Mouse (Mus musculus) cerebellum, adult 9-11 months (tissue): ENCODE results near the gene Rpl29.
A peak's percentile ranks its signal among the peaks of the same experiment; 100 is the strongest.

ENCODE experiments used
- DNase-seq: peaks from one replicate; pipeline ENCODE4 v3.0.0; 2022

Rpl29 gene

DNA sequence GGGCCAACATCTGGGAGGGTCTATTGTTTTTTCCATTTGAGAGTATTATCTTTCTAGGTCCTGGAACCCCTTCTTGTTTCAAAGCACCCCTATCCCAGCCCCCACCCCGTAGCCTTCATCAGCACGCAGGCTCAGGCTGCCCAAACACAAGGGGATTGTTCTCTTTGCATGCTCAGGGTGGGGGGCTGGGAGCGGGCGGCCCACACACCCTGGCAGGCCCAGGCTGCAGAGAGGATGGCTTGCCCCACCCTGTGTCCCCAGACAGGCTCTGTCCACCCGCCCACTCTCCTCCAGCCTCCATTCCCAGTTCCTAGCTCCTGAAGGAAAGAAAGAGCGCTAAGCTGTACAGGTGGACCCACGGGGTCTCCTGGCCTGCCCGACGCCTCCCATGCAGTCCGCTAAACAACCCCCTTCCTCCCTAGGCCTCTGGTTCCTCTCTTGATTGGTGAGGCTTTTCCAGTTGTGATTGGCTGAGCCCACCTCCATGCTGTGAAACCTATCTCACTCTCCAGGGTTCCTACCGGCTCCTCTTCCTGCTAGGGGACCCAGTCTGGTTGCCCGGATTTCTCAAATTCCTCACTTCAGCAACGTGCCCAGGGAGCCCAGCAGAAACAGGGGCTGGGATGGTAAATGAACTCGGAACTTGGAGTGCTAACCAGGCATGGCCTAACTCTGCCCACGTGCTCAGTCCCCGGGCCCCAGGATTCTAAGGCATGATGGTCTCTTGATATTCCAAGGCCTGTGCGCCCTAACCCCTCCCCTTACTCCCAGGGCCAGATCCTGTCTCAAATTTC lies 25.8 kb downstream of the Rpl29 start:
- peak; percentile 64 for DNase-seq

DNA sequence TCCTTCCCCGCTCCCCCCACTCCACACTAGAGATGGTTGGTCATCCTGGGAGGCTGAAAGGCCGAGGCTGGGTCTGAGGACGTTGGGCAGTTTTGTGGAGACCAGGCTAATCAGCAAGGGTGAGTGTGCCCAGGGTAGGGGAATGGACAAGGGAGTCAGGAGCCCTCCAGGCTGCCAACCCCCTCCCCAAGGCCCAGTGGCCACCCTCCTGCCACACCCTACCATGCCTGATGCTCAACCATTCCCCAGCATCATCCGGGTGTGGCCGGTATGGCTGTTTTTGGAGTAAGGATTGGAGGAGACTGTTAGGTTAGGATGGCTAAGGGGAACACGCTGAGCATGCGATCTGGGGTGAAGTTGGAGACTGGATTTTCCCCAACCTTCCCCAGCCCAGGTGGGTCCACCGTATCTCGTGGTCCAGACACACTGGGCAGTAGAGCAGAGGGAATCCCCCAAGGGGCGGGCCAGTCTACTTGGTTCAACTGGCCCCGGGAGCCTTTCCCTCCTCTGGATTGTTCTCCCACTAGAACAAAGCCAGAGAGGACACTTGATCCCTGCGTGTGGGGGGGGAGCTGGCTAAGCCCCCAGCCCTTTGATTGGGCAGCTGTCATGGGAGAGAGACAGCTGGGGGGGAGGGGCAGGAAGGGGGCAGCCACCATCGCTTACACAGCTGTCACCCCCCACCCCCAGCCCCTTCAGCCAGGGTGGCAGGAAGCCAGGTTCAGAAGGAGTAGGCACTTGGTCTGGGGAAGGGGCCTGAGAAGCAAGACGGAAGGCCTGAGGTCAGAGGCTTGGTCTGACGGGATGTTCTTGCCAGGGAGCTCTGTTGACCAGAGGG lies 27.3 kb downstream of the Rpl29 start:
- DNase-seq, result peak; percentile 74

DNA sequence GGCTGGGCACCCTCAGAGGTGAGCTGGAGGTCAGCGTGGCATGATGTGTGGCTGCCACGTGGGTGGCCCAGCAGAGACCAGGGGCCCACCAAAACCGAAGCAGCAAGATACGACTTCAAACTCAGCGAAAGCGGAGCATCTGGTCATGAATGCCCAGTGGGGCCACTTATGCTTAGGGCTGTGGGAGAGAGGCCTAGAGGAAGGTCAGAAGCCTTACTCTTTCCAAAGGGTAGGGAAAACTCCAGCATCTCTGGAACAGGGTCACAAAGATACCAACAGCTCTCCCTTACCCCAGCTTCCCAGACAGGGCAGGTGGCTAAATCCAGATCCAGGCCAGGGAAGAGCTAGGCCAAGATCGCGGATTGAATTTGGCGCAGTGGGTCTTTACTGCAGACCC lies 27.9 kb downstream of the Rpl29 start:
- DNase-seq, result no peak

DNA sequence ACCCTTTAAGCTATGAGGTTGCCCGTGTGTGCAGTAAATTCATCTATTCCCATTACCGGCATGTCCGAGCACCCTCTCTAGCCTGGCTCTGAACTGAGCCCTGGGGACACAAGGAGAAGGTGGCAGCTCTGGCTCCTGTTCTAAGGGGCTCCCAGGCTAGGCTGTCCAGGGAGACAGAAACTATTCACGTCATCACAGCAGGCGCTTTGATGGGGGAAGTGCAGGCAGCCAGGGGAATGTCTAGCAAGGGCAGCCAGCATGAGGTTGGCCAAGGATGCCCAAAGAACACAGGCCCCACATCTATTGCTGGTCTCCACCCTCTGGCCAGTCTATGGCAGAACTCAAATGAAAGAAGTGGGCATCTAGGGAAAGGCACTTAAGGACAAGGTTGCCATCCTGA lies 28.7 kb downstream of the Rpl29 start:
- peak; percentile 68 for DNase-seq

DNA sequence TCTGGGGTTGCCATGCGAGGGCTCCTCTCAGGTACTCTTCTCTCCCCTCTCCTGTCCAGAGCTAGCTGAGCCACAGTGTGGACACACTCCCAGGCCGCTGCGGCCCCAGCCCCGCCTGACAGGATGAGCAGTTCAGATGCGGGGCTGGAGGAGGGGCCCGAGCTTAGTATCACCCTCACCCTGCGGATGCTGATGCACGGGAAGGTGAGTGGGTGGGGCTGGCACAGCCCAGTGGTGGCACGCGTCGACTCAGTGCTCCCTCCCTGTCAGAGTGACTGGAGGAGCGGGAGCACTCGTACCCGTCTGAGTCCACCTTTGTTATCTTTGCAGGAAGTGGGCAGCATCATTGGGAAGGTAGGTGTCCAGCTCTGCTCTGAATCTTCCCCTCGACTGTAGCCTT lies 30.7 kb downstream of the Rpl29 start:
- DNase-seq, result peak; percentile 79

DNA sequence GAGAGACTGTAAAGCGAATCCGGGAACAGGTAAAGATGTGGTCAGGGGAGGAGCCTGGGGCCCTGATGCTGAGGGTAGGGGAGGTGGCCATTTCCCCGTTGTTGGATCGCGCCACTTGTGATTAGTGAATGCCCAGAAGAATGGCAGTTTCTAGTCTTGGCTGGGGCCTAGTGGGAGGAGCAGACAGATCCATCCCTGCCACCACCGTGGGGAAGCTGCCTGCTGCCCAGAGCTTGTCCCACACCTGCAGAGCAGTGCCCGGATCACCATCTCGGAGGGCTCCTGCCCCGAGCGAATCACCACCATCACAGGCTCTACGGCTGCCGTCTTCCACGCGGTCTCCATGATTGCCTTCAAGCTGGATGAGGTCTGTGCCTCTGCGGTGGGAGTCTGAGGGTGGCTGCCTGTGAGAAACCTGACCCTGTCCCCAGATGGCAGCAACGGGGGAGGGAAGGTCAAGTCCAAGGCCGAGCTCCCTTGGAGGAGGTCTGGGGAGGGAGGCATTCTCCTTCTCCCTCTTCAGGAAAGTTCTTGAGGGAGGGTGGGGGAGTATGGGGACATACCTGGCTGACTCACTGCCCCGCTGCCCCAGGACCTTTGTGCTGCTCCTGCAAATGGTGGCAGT lies 31.3 kb downstream of the Rpl29 start:
- DNase-seq, result peak; percentile 89

DNA sequence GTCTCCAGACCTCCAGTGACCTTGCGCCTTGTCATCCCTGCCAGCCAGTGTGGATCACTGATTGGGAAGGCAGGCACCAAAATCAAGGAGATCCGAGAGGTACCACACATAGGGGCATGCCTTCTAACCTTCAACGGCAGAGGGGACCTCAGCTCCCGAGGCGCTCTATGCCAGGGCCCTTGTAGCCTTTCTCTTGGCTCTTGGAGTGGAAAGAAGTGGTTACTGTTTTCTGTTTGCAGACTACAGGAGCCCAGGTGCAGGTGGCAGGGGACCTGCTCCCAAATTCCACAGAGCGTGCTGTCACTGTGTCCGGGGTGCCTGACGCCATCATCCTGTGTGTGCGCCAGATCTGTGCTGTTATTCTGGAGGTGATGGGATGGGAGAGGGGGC lies 31.8 kb downstream of the Rpl29 start:
- DNase-seq, result peak; percentile 71

DNA sequence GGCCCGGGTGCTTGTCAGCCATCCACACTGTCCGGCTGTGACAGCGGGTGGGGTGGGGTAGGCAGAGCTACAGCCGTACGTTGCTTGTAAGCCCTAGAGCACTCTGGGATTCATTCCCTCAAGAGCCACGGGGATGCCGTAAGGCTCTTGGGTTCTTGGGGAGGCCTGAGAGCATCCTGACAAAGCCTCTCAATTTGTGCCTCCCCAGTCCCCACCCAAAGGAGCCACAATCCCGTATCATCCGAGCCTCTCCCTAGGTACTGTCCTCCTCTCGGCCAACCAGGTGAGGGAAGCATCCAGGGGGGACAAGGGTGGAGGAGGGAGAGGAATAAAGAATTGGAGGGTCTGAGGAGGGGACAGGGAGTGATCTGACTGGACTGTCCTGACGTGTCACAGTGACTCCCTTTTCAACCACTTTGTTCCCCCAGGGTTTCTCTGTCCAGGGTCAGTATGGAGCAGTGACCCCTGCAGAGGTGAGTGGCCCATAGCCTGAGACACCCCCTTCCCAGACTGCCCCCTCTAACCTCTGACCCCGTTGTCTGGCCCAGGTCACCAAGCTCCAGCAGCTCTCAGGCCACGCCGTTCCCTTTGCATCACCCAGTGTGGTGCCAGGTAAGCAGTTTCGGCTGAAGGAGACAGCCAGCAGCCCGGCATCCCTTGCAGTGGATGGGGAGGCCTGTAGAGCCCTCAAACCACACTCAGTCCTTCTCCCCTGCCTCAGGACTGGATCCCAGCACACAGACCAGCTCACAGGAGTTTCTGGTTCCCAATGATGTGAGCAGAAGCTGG lies 32.6 kb downstream of the Rpl29 start:
- peak; percentile 80 for DNase-seq

DNA sequence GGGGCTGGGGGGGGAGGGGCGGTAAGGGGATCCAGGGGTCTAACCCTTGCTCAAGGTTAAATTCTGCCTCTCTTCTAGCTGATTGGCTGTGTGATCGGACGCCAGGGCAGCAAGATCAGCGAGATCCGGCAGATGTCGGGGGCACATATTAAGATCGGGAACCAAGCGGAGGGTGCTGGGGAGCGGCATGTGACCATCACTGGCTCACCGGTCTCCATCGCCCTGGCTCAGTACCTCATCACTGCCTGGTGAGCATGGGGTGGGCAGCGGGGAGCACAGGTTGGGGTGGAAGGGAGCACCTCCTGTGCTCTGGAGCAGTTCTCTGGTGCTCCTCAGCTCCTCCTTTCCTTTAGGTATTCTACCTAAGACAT lies 33.2 kb downstream of the Rpl29 start:
- peak; percentile 74 for DNase-seq

DNA sequence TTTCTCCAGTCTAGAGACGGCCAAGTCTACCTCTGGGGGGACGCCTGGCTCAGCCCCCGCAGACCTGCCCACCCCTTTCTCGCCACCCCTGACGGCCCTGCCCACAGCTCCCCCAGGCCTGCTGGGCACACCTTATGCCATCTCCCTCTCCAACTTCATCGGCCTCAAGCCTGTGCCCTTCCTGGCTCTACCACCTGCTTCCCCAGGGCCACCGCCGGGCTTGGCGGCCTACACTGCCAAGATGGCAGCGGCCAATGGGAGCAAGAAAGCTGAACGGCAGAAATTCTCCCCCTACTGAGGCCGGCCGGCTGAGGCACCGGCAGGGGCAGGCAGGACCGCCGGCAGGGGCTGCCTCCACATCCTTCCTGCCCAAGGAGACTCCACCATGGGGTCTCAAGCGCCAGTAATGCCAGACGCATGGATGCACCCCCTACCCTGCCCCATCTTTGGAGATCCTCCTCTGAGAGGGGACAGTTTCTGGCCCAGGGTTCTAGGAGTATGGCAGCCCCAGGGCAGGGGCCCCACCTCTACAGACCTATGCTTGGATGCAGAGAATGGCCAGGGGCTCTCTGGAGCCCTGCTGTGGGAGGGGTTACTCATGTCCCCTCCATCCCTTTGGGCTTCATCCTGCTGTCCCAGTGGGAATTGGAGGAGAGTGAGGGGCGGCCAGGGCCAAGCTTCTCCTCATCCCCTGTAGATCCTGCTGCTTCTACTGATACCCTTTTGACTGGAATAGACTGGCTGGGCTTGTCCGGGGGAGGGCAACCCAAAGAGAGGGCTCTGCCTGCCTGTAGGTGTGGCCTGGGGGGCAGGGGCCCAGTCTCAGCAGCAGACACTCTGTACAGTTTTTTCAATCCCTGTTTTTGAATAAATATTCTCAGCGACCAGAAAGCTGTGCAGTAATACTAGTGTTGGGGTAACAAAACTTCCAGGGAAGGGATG lies 34.1 kb downstream of the Rpl29 start:
- peak; percentile 95 for DNase-seq

DNA sequence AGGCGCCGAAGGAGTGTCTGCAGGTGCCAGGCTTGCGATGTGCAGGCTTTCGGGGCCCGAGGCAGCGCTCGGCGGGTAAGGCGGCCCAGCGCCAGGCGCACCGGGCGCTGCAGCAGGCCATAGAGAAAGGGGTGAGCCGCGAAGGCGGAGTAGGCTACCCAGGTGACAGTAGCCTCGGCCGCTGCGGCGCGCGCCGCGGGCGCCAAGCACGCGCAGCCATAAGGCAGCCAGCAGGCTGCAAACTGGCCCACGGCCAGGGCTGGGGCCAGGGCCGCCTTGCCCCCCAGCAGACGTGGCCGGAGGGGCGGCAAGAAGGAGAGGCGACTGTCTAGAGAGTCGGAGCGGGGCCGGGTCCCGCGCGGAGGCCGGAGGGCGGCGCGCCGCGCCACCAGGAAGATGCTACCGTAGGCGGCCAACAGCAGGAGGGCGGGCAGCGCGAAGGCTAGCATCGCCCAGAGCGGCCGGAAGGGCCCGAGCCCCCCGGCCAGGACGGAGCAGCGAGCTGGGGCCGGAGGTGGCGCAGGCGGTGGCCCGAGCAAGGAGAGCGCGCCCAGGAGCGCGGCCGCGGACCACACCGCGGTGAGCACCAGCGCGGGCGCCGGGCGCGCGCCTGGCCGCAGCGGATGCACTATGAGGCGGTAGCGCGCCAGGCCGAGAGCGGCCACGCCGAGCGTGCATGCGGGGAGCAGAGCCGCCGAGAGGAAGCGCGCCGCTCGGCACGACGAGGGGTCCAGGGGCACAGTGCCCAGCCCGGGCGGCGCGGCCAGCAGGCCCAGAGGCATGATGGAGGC lies 35.7 kb downstream of the Rpl29 start:
- peak; percentile 94 for DNase-seq

DNA sequence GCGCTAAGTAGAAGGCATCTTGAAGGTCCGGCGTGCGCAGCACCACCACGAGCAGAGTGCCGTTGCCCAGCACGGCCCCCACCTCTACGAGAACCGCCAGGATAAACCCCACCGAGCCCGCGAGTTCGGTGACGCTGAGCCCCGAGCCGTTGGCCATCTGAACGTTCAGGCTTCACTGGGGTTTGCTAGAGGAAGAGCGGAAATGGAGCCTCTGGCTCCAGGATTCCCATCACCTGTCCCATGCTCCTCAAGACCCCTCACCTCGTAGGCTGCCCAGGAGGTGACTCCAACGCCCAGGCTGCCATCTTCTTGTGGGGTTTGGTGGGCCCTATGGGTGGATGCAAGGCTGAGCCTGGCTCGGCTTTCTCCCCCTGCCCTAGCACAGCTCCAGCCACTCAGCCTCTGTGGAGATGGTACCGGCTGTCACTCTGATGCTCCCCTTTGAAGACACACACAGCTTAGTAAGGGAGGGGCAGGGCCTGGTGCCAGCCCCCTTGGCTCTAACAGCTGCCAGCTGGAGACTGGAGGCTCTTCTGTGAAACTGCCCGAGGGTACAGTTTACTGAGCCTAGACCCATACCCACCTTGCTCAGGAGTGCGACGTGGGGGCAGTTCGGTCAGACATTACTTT lies 36.4 kb downstream of the Rpl29 start, which contains the start of gene Gpr62:
Gene Gpr62 (minus strand): TSS at position 368 of the 630 bp plus-strand sequence.
- DNase-seq, result peak; percentile 91

DNA sequence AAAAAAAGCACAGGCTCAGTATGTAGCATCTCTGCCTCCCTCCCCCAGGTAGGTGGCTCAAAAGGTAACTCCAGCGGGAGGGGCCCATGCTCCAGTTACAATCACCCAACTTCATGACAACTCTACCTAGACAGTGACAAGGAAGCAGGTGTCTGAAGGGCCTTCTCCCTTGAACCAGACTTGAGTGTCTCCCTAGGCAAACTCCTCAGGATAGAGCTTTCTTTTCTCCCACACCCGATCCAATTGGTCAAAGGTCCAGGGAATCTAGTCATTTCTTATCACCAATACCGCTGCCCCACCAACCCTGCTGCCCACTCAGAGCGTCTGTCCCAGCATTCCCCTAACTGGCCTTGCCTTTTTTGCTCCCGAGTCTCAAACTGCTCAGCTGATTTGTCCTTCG lies 37.5 kb downstream of the Rpl29 start:
- DNase-seq, result peak; percentile 50

DNA sequence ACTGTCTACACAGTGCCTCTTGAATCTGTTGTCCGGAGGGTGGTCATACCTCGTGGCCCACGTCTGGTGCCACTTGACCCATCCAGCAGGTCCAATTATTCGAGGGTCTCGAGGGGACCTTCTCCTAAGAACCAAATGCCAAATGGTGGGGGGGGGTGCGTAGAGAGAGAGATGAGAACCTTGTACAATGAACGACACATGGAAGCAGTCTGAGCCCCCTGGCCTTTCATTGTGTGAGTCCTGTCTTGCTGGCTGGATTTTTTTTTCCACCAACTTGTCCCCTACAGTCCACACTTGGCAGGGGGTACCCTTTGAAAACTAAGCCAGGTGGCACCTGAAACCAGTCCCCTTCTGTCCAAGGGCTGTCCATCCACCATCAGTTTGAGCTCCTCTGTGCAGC lies 38.5 kb downstream of the Rpl29 start:
- peak; percentile 38 for DNase-seq

DNA sequence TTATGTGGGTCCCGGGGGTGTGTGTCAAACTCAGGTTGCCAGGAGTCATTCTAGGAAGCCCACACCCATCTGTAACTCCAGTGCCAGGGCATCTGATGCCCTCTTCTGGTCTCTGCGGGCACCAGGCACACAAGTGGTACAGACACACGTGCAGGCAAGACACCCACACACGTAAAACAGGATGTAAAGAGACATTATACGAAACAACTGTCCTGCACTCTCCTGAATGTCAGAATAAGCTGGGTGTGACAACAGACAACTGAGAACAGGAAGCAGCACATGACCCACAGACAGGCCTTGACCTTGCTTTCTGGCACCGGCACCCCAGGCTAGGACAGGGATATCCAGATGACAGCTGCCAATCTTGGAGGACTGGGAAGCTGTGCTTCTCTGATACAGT lies 40.1 kb downstream of the Rpl29 start:
- peak; percentile 53 for DNase-seq

DNA sequence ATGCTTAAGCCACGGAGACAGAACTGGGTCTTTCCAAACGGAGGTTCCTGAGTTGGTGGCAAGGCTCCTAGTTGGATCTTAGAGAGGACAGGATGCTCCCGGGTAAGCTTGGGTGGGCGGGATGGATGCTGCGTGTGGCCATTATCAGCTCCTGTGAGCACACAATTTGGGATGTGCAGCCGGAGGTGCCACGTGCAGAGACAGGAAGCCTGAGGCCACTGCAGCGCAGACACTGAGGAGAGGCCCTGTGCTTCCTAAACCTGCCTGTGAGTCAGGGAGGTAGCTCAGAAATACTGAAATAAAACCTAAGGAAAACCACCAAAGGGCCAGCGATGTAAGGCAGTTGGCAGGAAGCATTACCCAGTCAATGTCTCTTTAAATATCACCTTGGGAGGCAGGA lies 40.5 kb downstream of the Rpl29 start:
- peak; percentile 36 for DNase-seq

DNA sequence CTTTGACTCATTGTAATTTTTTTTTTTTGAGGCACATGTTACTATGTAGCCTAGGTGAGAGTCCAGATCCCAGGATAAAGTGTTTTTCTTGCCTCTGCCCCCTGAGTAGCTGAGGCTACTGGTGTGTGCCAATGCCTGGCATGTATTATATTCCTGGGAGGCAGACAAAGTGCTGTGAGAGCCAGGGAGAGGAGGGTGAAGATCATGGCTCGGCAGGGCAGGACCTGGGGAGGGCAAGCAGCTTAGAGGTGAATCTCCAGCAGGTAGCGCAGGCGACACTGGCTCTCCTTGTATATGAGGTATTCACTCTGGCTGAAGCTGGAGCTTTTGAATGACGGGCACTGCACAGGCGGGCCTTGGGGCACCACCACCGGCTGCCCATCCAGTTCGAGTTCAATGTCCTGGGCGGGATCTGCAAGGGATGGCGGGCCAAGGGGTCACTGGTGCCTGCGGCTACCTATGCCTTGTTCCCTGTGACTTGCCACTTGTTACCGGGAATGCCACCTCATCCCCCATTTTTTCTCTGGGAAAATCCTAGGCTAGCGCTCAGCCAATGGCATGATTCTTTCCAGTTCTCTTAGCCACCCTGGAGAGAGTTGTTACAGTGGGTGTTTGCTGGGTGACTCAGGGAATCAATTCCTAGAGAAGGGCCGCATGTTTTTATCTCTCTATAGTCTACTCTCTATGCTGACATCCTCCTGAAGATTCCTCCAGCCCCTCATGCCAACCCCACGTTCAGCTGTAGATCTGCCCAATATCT lies 41.9 kb downstream of the Rpl29 start:
- peak; percentile 45 for DNase-seq

DNA sequence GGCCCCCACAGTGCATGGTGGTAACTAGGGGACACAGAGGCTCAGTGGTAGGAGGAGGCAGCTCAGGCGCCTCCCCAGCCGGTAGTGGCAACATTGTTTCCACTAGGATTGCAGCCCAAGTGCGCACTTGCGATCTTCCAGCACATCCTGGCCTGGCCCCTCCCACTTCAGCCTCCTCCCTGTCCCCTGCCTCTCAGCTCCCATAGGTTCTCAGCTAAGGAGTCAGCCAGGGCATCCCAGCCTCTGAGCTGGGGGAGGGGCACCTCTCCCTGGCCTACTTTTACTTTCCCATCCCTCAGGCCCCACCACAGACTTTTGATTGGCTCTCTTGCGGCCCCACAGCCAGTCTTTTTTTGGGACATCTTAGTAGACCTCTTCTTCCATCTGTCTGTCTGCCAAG lies 42.6 kb downstream of the Rpl29 start:
- DNase-seq, result peak; percentile 73

DNA sequence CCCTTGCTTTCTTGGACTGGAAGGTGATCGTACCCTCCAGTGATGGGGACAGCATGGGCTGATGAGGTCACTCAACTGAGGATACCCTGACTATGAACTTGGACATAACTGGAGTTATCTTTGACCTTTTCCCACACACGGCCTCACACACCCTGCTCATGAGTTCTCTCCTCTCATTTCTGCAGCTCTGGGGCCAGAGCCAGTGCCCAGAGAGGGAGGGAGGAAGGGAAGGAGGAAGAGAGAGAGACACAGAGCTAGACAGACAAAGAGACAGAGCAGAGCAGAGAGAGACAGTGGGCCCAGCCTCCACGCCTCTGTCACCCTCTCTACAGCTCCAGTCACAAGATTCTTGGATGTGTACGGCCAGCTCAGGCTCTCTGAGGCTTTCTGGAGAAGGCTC lies 43.1 kb downstream of the Rpl29 start:
- DNase-seq, result peak; percentile 53
